Mouse (Mus musculus) embryonic facial prominence, embryonic 13.5 days (tissue): ENCODE measurements around the gene Mycbp2. TPM values are rescaled to one million over a fixed set of nuclear protein-coding genes. Genes with fewer than 3 reads are reported as not detected.

ENCODE experiments used
- ATAC-seq: fragments of 200-750 bp; cut with Nextera tagmentation; 2 replicates; pipeline ENCODE4 v1.8.0; 2017; ENCODE audit warnings: low read depth; ENCODE audit not compliant: insufficient number of reproducible peaks, insufficient read depth, low FRiP score, low TSS enrichment
- H3K27ac ChIP-seq: fragments of 300-500 bp; sonication (generic); 2 replicates; pipeline ENCODE4 v1.5.1; 2015; ENCODE audit warnings: moderate library complexity, mild to moderate bottlenecking, inconsistent platforms
- H3K27me3 ChIP-seq: fragments of 300-500 bp; sonication (generic); 2 replicates; pipeline ENCODE4 v1.6.1; 2015; ENCODE audit warnings: mild to moderate bottlenecking, inconsistent platforms
- H3K36me3 ChIP-seq: fragments of 300-500 bp; sonication (generic); 2 replicates; pipeline ENCODE4 v1.6.1; 2015; ENCODE audit warnings: mild to moderate bottlenecking, inconsistent platforms
- H3K4me1 ChIP-seq: fragments of 300-500 bp; sonication (generic); 2 replicates; pipeline ENCODE4 v1.6.1; 2015; ENCODE audit warnings: inconsistent platforms
- H3K4me2 ChIP-seq: fragments of 300-500 bp; sonication (generic); 2 replicates; pipeline ENCODE4 v1.6.1; 2015; ENCODE audit warnings: moderate library complexity, mild to moderate bottlenecking, inconsistent platforms
- H3K4me3 ChIP-seq: fragments of 300-500 bp; sonication (generic); 2 replicates; pipeline ENCODE4 v1.5.1; 2015; ENCODE audit warnings: mild to moderate bottlenecking, inconsistent platforms
- H3K9ac ChIP-seq: fragments of 300-500 bp; sonication (generic); 2 replicates; pipeline ENCODE4 v1.6.1; 2015; ENCODE audit warnings: mild to moderate bottlenecking, inconsistent platforms
- H3K9me3 ChIP-seq: fragments of 300-500 bp; sonication (generic); 2 replicates; pipeline ENCODE4 v1.6.1; 2016; ENCODE audit warnings: inconsistent platforms
- WGBS: fragments of 180-500 bp; shearing (Covaris S2); methylation state at CpG from one replicate; pipeline ENCODE4 v1.1.7; 2015; ENCODE audit warnings: mixed read lengths; 5-methylcytosine and 5-hydroxymethylcytosine counted together
- polyA plus RNA-seq: library from polyadenylated mRNA; unstranded; fragments of >200 nt; fragmentation: Nextera tagmentation; extraction: Ambion mirVana; gene quantifications from 2 replicates; pipeline ENCODE4 v1.2.1, GENCODE M21; 2015

Gene Mycbp2
- 23.3 and 25.1 TPM in 2 replicates for polyA plus RNA-seq

DNA sequence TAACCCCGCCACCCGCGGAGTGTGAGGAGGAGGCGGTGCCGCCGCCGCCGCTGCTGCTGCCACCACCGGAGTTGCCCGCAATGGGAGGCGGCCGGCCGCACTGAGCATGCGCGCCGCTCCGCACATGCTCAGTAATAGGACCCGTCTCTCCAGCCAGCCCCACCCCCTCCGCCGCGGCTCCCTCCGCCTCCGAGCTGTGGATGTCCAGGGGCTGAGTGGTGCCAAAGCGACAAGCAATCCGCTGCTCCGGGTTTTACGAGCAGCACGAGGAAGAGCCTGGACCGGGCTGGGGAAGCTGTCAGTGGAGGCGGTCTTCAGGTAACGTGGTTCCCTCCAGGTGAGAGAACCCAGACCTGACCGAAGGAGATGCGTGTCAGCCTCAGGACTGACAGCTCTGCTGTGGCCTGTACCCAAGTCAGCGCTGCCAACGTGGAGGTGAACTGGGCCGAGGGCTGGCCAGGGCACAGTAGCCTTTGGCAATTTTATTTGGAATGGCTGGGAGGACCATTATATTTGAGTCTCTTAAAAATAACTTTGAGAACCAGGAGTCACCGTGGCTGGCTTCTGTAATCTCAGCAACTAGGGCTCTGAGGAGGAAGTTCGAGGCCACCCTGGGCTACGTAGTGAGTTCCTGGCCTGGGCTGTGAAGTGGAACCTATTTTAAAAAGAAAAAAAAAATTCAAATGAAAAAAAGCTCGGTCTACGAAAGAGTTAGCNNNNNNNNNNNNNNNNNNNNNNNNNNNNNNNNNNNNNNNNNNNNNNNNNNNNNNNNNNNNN lies at the start of gene Mycbp2:
Gene Mycbp2, minus strand, starts transcription at position 86 of the 777 bp plus-strand sequence.
- peak within 1 kb of the TSS; percentile 81 for H3K4me3 ChIP-seq
- no peaks in the 10 kb centered on the region for H3K36me3 ChIP-seq
- ATAC-seq = peak; percentile 99
- peak within 1 kb of the TSS; percentile 88 for H3K9ac ChIP-seq
- peaks cover 19% of the 10 kb centered on the region for H3K4me1 ChIP-seq
- peak within 1 kb of the TSS; percentile 80 for H3K4me2 ChIP-seq
- H3K9me3 ChIP-seq = no peaks in the 10 kb centered on the region
- peaks cover 4% of the 10 kb centered on the region; the same call in 1 of the 2 replicates for H3K27me3 ChIP-seq
- WGBS = 5% methylated on average over 32 of the region's 41 CpGs
- H3K27ac ChIP-seq = peak within 1 kb of the TSS; percentile 89

DNA sequence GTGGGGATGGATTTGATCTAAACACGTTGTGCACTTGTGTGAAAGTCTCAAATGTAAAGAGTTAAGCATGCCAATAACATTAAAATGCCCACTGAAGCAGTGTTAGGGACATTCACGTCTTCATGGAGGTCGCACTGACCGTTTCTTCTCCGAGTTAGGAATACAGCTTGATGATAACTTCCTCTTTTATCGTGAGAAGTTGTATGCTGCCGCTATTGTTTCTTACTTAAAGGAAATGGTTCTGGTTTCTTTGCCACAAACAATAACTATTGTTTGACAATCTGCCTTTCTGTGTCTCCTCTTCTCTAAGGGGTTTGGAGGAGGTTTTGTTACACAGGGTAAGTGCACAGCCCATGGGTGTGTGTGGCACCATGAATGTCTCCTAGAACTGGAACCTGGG lies 45.8 kb upstream of the Mycbp2 start:
- Histone ChIP-seq H3K4me2 (no peak overlapping the region), H3K4me3 (no peak overlapping the region), H3K9me3 (no peaks in the 10 kb centered on the region), H3K27me3 (no peaks in the 10 kb centered on the region), H3K36me3 (no peaks in the 10 kb centered on the region), H3K27ac (no peak overlapping the region), H3K9ac (no peak overlapping the region), H3K4me1 (no peaks in the 10 kb centered on the region)
- 78% methylated on average over 7 of the region's 7 CpGs for WGBS
- ATAC-seq = no peak

DNA sequence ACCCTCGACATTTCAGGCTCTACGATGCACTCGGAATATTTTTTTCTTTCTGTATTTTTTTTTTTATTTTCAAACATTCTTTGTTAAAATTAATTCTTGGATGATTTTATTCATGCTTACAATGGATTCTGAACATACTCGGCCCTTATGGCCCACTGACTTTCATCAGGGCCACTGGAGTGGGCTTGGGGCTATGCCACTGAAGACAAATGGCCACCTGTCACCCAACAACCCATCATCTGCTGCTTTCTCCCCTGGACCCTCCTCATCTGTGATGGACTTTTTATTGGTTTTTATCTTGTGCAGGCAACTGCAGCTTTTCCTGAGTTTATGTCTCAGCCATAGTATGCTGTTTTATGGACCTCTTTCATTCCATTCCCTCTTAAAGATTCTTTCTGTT lies 40.8 kb upstream of the Mycbp2 start:
- Histone ChIP-seq H3K27me3 (no peaks in the 10 kb centered on the region), H3K9ac (no peak overlapping the region), H3K36me3 (no peaks in the 10 kb centered on the region), H3K4me2 (no peak overlapping the region), H3K4me3 (no peak overlapping the region), H3K27ac (no peak overlapping the region), H3K9me3 (no peaks in the 10 kb centered on the region), H3K4me1 (no peaks in the 10 kb centered on the region)
- 89% methylated on average over 4 of the region's 4 CpGs for WGBS
- no peak for ATAC-seq

DNA sequence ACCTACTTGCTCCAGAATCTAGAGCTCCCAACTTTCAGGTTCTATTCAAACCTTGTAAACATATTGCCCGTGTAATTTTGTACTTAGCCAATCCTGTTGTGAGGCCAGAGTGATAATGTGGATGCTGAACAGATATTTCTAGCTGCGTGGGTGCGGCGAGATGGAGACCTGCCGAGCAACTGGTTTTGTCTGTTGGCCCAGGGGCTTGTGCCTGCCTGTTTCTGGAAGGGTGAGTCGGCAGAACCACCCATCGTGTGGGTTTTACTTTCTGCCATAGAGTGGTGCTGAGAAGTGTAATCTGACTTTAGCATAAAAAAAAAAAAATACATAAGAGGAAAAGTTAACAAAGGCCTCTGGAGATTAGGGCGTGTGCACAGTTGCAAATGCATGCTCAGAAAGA lies 40.3 kb upstream of the Mycbp2 start:
- no peaks in the 10 kb centered on the region for H3K9me3 ChIP-seq
- H3K4me1 ChIP-seq = no peaks in the 10 kb centered on the region
- ATAC-seq = no peak
- no peaks in the 10 kb centered on the region for H3K36me3 ChIP-seq
- H3K4me2 ChIP-seq = no peak overlapping the region
- H3K9ac ChIP-seq = no peak overlapping the region
- H3K4me3 ChIP-seq = no peak overlapping the region
- 66% methylated on average over 8 of the region's 8 CpGs for WGBS
- no peaks in the 10 kb centered on the region for H3K27me3 ChIP-seq
- no peak overlapping the region for H3K27ac ChIP-seq

DNA sequence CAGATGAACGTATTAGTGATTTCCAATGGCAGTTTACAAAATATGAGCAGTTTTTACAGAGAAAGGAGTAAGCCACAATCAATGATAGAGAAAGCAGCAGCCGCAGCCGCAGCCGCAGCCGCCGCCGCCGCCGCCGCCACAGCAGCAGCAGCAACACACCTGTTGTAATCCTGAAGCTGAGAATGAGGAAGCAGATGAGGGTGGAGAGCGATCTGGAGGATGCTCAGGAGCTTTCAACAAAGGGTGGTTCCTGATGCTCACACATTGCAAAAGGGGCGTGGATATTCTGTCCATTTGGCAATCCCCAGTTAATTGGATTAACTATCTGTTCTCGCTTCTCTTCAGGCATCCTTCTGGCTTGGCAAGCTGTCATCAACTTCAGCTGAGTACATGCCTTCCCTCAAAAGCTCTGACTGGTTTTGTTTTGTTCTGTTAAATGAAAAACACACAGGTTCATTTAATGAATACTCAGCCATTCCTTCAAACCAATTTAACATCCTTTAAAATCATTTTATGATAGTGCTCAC lies 38.5 kb upstream of the Mycbp2 start:
- Histone ChIP-seq H3K4me3 (no peak overlapping the region), H3K4me1 (no peaks in the 10 kb centered on the region), H3K9ac (no peak overlapping the region), H3K36me3 (no peaks in the 10 kb centered on the region), H3K27me3 (no peaks in the 10 kb centered on the region), H3K27ac (no peak overlapping the region), H3K4me2 (no peak overlapping the region), H3K9me3 (no peaks in the 10 kb centered on the region)
- WGBS = 72% methylated on average over 13 of the region's 13 CpGs
- ATAC-seq = no peak

DNA sequence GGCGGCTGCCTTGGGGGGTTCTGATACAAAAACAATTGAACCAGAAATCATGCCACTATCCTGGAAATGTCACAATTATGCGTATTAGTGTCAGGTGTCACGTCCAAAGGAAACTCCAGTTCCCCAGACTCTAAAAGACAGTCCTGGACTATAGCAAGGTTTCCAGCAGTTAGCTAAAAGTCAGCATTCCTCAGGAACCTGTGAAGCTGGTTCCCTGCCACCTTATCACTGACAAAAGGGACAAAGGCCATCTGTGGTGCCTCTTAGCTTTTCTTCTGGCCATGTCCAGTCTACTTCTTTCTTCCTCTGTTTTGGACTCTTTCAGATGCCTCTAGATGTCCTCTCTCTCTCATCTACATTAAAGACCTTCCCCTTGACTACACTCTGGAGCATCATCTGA lies 32.1 kb upstream of the Mycbp2 start:
- Histone ChIP-seq H3K27me3 (no peaks in the 10 kb centered on the region), H3K9me3 (no peaks in the 10 kb centered on the region), H3K27ac (no peak overlapping the region), H3K4me3 (no peak overlapping the region), H3K36me3 (no peaks in the 10 kb centered on the region), H3K4me1 (no peaks in the 10 kb centered on the region), H3K9ac (no peak overlapping the region), H3K4me2 (no peak overlapping the region)
- 60% methylated on average over 3 of the region's 3 CpGs for WGBS
- no peak for ATAC-seq

DNA sequence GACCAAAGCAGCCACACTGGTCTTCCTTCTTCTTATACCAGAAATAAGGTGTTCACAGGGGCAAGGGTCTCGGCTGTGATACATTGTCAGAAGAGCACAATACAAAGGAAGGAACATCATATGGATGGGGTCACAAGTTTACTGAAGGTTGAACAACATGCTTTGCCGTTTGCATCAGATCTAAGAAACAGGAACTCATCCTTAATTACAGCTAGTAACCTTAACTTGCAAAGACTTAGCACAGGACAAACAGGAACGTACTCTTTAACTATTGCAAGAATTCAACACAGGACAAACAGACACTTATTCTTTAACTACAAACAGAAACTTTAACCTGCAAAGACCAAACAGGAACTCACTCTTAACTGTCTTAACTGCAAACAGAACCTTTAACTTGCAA lies 30.2 kb upstream of the Mycbp2 start:
- no peak overlapping the region for H3K4me3 ChIP-seq
- H3K36me3 ChIP-seq = no peaks in the 10 kb centered on the region
- no peak for ATAC-seq
- 71% methylated on average over 3 of the region's 3 CpGs for WGBS
- H3K27ac ChIP-seq = no peak overlapping the region
- no peaks in the 10 kb centered on the region for H3K4me1 ChIP-seq
- H3K4me2 ChIP-seq = no peak overlapping the region
- no peaks in the 10 kb centered on the region for H3K27me3 ChIP-seq
- H3K9ac ChIP-seq = no peak overlapping the region
- H3K9me3 ChIP-seq = no peaks in the 10 kb centered on the region

DNA sequence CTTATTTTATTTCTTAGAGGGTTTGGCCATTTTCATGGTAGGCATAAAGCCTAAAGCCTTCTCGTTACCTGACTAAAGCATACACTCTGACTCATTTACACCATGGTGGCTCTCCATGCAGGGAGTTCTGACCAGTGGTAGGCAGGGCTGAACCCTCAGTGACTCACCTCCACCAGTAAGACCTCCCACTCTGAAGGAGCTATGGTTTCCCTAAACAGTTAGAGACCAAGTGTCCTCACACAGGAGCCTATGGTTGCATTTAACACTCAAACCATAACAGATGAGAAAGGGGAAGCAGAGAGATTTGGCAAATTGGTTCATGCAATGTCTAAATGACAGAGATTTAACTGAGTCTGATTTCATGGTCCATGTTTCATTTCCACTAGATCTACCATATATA lies 28.9 kb upstream of the Mycbp2 start:
- Histone ChIP-seq H3K9me3 (no peaks in the 10 kb centered on the region), H3K27me3 (no peaks in the 10 kb centered on the region), H3K36me3 (no peaks in the 10 kb centered on the region), H3K4me3 (no peak overlapping the region), H3K4me1 (no peaks in the 10 kb centered on the region), H3K4me2 (no peak overlapping the region), H3K9ac (no peak overlapping the region), H3K27ac (no peak overlapping the region)
- WGBS = 85% methylated on average over 1 of the region's 1 CpGs
- ATAC-seq = no peak

DNA sequence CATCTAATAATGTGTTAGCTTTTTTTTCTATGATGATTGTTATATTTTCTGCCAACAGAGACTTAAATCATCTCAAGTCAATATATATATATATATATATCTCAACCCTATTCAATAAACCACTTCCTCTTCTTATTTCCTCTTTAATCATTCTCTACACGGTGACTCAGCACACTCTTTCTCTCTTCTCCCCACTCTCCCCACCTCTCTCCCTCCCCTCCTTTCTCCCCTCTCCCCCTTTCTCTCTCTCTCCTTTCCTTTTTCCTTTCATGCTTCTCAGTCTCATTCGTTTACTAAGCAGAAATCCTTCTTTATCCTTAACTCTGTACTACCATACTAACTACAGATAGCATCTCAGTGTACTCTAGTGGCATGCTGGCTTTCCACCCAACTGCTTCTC lies 16.6 kb upstream of the Mycbp2 start:
- H3K27me3 ChIP-seq = no peaks in the 10 kb centered on the region
- WGBS = 45% methylated on average over 2 of the region's 2 CpGs
- no peaks in the 10 kb centered on the region for H3K36me3 ChIP-seq
- no peaks in the 10 kb centered on the region for H3K9me3 ChIP-seq
- no peak overlapping the region for H3K4me2 ChIP-seq
- H3K9ac ChIP-seq = no peak overlapping the region
- H3K4me1 ChIP-seq = no peaks in the 10 kb centered on the region
- no peak overlapping the region for H3K4me3 ChIP-seq
- no peak for ATAC-seq
- no peak overlapping the region for H3K27ac ChIP-seq

DNA sequence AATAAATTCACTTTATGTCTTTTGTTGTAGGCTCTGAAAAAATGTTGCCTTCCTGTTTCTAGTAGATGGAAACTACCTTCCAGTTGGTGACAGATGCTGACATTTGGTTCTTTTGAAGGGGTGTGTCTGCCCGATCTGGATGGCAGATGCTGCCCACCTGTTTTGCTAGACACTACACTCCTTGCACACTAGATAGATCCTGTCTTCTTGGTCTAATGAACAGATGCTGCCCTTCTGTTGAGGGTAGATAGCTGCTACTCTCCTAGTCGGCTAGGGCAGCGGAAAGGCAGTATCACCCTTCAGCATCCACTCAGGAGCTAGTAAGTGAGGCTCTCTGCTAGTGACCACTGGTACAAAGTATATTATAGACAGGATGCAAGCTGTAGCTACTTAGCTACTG lies 9.5 kb upstream of the Mycbp2 start:
- 73% methylated on average over 3 of the region's 3 CpGs for WGBS
- Histone ChIP-seq H3K27ac (no peak overlapping the region), H3K4me1 (no peaks in the 10 kb centered on the region)

DNA sequence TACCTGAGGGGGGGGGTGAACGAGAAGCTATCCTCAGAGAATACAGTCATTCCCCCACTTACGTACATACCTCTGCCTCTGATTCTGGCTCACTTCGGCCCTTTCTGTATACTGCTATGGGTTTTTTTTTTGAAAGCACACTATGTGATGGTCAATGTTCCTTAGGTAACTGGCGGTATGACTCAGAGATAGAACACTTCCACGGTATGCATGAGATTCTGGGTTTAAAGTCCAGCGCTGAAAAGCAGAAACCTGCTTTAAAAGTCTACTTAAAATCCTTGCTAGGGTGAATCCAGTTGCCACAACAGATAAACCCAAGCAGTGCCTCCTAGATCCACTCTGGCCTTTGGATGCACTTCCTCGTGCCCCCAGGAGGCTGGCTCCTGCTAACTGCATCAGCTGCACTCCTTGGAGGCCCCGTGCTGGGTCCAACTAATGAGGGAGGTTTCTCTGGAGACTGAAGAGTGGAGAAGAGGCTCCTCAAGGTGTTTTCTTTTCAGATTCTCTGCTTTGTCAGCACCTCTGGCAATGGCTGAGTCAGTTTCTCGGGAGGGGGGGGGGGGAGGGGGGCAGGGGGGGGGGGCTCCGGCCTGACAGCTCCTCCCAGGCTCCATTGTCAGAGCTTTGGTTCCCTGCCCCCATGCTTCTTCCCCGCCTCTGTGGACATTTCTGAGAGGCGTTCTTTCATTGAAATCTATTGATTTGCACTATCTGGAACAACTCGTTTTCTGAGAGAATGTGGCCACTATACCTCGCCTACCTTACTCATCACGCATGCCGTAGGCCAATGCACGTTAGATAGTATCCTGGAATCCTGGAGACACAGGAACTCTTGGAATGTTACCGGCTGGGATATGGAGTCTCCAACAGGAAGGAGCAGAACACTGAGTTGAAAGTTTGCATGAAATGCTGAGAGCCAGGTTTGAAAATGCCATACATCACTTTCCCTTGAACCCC lies 8.1 kb upstream of the Mycbp2 start:
- 0 out of 2 replicates have a peak, but pooled peaks cover 3% of the 10 kb centered on the region for H3K4me1 ChIP-seq
- no peaks in the 10 kb centered on the region for H3K36me3 ChIP-seq
- no peak overlapping the region for H3K4me3 ChIP-seq
- 28% methylated on average over 16 of the region's 18 CpGs for WGBS
- no peaks in the 10 kb centered on the region for H3K9me3 ChIP-seq
- H3K27me3 ChIP-seq = peaks cover 4% of the 10 kb centered on the region; the same call in 1 of the 2 replicates
- no peak overlapping the region for H3K9ac ChIP-seq
- no peak overlapping the region for H3K27ac ChIP-seq
- ATAC-seq = no peak
- H3K4me2 ChIP-seq = peak overlapping the region; percentile 31

More for the DNA sequence above, 9.5 kb upstream of the Mycbp2 start:
- H3K4me2 ChIP-seq = no peak overlapping the region
- no peaks in the 10 kb centered on the region for H3K9me3 ChIP-seq
- ATAC-seq = no peak
- no peak overlapping the region for H3K9ac ChIP-seq
- no peaks in the 10 kb centered on the region for H3K36me3 ChIP-seq
- H3K27me3 ChIP-seq = no peaks in the 10 kb centered on the region
- H3K4me3 ChIP-seq = no peak overlapping the region
